Mouse (Mus musculus) left cerebral cortex, postnatal 14 days (tissue): Measurements from ENCODE around the gene Adprhl1. TPM values are rescaled to one million over a fixed set of nuclear protein-coding genes. Genes with fewer than 3 reads are reported as not detected.

Experiments
- DNase-seq, 2 experiments: peaks; one replicate each; pipeline ENCODE4 v3.0.0; 2021 to 2022; ENCODE audit warnings: low spot score in 2 of 2, mixed read lengths in 1 of 2
- intact Hi-C: fragments of 180-260 bp; cut with DNase I; formaldehyde crosslinking; loops from one replicate; pipeline ENCODE4 v1.15.1; 2025
- total RNA-seq, 2 experiments: library from RNA; stranded (reverse); gene quantifications; 2 replicates each; pipeline ENCODE4 v1.2.3; 2021

Adprhl1 gene
- total RNA-seq, 2 experiments from 2014 or later: 1.3 to 2.8 TPM

DNA sequence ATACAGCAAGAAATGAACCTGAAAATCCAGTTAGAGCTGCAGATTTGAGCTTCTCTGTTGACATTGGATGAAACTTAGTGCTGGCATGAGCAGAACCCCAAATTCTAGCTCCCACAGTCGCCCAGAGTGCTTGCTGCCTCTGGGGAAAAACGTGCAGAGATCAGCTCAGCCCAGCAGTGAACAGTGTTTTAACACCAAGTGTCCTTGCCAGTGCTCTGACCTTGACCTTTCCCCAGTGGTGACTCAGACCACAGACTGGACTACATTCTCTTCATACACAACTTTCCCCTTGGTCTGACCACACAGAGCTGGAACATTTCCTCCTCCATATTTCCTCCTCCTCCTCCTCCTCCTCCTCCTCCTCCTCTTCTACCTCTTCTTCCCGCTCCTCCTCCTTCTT is 51.9 kb downstream of the Adprhl1 start:
- intact Hi-C loops: no loop called here

GRCm38 (mm10) chr8:13201013-13201334 is 53.0 kb downstream of the Adprhl1 start:
- DNase-seq: no peak
- intact Hi-C loops: no loop called here

More for the DNA sequence above, 51.9 kb downstream of the Adprhl1 start:
- no peak for DNase-seq

- intact Hi-C loops: no loop called here
- DNase-seq: peak in 1 of 2 experiments; percentile 19
Observed at GRCm38 (mm10) chr8:13200301-13201012, 53.5 kb downstream of the Adprhl1 start, which contains the start of gene Grtp1. Gene Grtp1 (minus strand): TSS chr8:13200620.

DNA sequence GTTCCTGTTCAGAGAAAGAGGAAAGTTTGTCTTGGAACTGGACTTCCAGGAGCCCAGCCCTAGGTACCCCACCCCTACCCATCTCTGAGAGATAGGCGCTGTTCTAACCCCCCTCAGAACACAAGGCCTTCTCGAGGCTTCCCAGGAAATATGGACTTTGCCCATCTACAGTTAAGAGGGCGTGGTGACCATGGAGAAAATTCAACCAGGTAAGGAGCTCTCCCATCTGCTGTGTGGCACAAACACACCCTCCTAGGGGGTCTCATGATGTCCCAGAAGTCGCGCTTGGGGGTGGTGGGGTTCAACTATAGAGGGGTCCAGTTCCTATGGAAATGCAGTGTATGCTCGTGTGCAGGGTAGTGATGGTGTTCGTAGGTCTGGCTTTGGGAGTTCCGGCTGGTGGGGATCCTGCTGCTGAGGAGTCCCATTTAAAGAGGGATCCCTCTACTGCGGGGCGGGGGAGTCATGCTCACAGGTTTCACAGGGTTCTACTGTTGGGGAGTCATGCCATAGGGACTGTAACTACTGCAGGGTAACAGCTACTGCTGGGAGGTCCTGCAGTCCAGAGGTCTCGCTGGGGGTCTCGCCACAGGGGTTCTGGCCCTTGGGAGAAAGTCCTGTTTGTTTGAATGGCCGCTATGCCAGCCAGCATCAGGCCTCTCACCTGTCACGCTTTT is 54.4 kb downstream of the Adprhl1 start:
- intact Hi-C loops: no loop called here
- no peak for DNase-seq

DNA sequence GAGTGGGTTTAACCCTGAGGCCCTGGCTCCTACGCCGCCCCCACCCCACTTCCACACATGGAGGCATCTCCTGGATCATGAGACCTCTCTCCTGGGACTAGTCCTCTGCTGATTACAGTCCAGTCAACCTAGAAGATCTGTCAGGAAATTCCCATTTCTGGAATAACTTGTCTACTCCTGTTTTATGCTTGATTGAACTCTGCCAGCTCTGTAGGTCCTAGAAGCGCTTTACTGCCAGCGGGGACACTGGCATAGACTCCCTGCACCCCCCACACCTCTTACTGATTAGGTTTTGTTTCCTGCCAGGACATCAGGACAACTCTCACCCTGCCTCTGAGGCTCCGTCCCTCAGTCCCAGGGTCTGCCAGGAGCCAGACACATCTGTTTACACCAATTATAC is 56.5 kb downstream of the Adprhl1 start:
- no peak for DNase-seq
- intact Hi-C loops: no loop called here

DNA sequence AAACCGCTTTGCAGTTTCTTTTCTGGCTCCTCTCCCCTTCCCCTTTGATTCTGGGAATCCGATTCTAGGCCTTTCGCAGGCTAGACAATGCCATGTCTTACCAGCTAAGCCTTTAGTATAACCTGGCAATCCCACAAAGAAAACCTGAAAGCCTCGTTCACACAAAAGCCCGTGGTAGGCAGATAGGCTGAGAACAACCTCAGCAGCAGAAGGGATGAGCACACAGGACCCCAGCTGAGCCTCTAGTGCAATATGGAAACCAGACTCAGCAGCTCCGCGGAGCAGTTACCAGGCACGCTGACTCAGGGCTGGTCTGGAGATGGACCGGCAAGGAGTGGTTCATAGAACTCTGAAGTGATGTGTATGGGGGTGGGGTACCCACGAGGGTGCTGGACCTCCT is 59.1 kb downstream of the Adprhl1 start:
- DNase-seq: no peak
- intact Hi-C loops: no loop called here

GRCm38 (mm10) chr8:13190235-13190634 is 63.7 kb downstream of the Adprhl1 start:
- DNase-seq: no peak
- intact Hi-C loops: no loop called here

- no peak for DNase-seq
- intact Hi-C loops: no loop called here
Observed at GRCm38 (mm10) chr8:13188857-13189256, 65.1 kb downstream of the Adprhl1 start.

- intact Hi-C loops: no loop called here
- no peak for DNase-seq
Observed at GRCm38 (mm10) chr8:13188052-13188555, 65.9 kb downstream of the Adprhl1 start.

DNA sequence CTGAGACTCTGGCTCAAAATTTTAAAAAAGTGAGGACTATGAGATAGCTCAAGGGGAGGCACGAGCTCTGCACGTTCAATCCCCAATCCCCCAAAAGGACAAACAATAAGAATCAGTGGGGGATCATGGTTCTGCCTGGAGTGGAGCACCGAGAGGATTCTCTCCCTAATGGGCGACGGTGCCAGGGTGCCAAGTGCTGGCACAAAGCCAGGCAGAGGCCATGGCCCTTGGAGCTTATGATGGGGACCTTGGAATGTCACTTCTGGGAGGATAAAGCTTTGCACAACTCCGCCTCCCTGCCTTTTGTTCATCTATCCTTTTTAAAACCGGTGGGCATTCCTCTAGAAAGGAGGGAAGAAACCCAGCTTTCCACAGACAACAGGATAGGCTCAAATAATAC is 66.3 kb downstream of the Adprhl1 start:
- no peak for DNase-seq
- intact Hi-C loops: no loop called here

GRCm38 (mm10) chr8:13187229-13187628 is 66.7 kb downstream of the Adprhl1 start:
- no peak for DNase-seq
- intact Hi-C loops: no loop called here

- intact Hi-C loops: no loop called here
- DNase-seq: no peak
Observed at GRCm38 (mm10) chr8:13186819-13187218, 67.1 kb downstream of the Adprhl1 start.

DNA sequence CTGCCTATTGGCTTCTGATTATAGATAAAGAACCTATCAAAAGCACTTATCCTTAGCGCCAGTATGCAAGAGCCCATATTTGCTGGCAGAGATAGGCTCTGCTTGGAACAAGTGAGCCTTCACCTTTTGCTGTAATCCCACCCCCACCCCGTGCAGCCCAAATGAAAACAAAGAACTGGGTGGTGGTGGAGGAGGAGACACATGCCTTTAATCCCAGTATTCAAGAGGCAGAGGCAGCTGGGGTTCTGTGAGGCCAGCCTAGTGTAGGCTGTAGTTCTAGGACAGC is 72.3 kb downstream of the Adprhl1 start:
- intact Hi-C loops: no loop called here
- no peak for DNase-seq

DNA sequence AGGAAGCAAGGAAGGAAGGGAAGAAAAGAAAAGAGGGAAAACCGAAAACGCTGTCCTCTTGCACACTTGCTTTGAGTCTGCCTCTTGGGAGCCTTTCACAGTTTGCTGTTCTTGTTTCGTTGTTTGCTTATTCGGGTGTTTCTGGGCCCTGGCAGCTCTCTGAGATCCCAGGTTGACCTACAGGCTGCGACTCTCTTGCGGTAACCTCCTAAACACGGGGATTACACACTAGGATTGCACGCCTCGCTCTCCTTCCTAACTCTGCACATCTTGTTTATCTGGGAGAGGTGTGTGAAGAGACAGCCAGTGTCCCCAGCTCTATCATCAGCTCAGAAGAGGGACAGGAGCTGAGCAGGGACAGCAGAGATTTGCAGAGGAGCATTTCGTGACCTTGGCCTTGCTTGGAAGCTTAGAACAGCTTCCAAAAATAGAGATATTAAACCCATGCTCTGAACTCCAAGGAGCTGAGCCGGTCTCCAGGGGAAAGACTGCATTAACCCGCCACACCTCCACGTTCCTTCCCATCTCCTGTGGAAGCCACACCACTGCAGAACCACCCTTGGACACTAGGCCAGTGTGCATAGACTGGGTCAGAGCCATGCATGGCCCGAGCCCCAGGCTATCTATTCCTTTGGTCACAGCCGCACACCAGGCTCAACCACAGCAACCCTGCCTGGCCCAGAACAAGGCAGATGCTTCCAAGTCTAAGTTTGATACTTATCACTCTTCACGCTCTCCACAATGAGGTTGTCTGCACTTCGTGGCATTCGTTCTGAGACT is 72.9 kb downstream of the Adprhl1 start:
- no peak for DNase-seq
- intact Hi-C loops: no loop called here

DNA sequence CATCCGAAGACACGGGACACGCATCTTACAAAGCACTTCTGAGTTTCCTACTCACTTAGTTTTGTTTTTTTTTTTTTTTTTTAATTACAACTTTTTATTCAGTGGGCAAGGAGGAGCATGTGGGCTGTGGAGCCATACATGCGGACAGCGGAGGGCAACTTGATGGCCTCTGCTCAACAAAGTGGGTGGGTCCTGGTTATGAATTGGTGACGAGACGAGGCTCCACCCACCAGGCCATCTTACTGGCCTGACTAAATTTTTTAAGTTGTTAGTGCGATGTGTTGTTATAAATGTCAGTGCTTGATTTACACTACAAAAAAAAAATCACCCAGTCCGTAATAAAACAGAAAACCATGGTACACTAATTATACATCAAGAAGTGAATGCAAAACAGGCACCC is 73.6 kb downstream of the Adprhl1 start:
- intact Hi-C loops: no loop called here
- no peak for DNase-seq

DNA sequence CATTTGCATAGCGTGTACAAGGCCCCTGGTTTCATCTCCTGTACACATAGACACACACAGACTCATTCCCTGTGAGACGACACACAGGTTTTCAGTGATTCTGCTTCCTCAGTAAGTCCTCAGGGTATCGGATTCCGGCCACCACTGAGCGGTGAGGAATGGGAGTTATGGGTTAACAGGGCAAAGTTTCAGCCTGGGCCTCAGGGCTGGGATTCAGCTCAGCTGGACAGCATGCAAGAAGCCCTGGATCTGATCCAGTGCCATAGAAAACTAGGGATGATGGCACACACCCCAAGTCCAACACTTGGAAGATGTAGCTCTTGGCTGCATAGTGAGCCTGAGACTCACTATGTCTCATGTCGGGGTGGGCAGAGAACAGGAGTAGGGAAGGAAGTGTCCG is 74.0 kb downstream of the Adprhl1 start:
- intact Hi-C loops: no loop called here
- DNase-seq: no peak

DNA sequence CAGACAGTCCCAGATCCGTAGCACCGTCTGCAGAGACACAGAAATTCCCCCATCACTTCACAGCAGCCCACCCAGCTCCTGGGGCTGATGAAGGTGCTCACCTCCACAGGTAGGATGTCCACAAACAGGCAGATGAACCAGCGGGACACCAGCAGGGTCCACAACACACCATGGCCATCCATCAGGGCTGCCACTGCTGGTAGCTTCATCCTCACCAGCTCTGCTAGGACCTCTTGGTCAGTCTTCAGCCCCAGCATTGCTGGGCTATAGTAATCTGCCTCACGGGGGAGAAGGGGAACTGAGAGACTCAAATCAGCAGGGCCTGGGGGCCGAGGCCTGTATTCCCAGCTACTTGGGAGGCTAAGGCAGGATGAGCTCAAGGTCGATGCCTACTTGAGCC is 74.5 kb downstream of the Adprhl1 start:
- no peak for DNase-seq
- intact Hi-C loops: no loop called here

- no peak for DNase-seq
- intact Hi-C loops: no loop called here
Observed at GRCm38 (mm10) chr8:13178137-13178536, 75.8 kb downstream of the Adprhl1 start.

GRCm38 (mm10) chr8:13177173-13177852 is 76.6 kb downstream of the Adprhl1 start:
- intact Hi-C loops: no loop called here
- DNase-seq: no peak

- intact Hi-C loops: no loop called here
Observed at GRCm38 (mm10) chr8:13175650-13176049, 78.3 kb downstream of the Adprhl1 start.

More at GRCm38 (mm10) chr8:13175650-13176049, 78.3 kb downstream of the Adprhl1 start:
- DNase-seq: no peak
